Mouse (Mus musculus): ENCODE measurements around the gene Plcl2.
"Not testable (repeated sequence)": the region's sequence is repeated elsewhere in the genome, so short reads cannot be mapped to it uniquely, and the experiment has no call there.

The Plcl2 gene

GRCm38 (mm10) chr17:50671416-50671815, 162.2 kb downstream of the Plcl2 start:
- DNase-seq (ENCODE audit: low read depth, low spot score): no peak

- no peak for DNase-seq (ENCODE audit: low read depth, low spot score)
These were observed 165.4 kb downstream of the Plcl2 start for GRCm38 (mm10) chr17:50674580-50674979.

GRCm38 (mm10) chr17:50675231-50675630, 166.0 kb downstream of the Plcl2 start:
- no peak for DNase-seq (ENCODE audit: low read depth, low spot score)

- DNase-seq (ENCODE audit: low read depth, low spot score): no peak
These were observed 168.1 kb downstream of the Plcl2 start for GRCm38 (mm10) chr17:50677334-50677733.

GRCm38 (mm10) chr17:50677978-50678712, 168.9 kb downstream of the Plcl2 start:
- DNase-seq (ENCODE audit: low read depth, low spot score): peak; percentile 18

- no peak for DNase-seq (ENCODE audit: low read depth, low spot score)
These were observed 169.5 kb downstream of the Plcl2 start for GRCm38 (mm10) chr17:50678748-50679147.

- no peak for DNase-seq (ENCODE audit: low read depth, low spot score)
These were observed 170.7 kb downstream of the Plcl2 start for GRCm38 (mm10) chr17:50679613-50680534.

GRCm38 (mm10) chr17:50682696-50683095, 173.5 kb downstream of the Plcl2 start:
- no peak for DNase-seq (ENCODE audit: low read depth, low spot score)

GRCm38 (mm10) chr17:50684960-50685645, 175.9 kb downstream of the Plcl2 start:
- DNase-seq (ENCODE audit: low read depth, low spot score): no peak

GRCm38 (mm10) chr17:50687670-50688069, 178.5 kb downstream of the Plcl2 start:
- no peak for DNase-seq (ENCODE audit: low read depth, low spot score)

- DNase-seq (ENCODE audit: low read depth, low spot score): no peak
These were observed 178.9 kb downstream of the Plcl2 start for GRCm38 (mm10) chr17:50688135-50688534.

- not testable (repeated sequence) for DNase-seq (ENCODE audit: low read depth, low spot score)
These were observed 189.2 kb downstream of the Plcl2 start for GRCm38 (mm10) chr17:50698410-50698809.

GRCm38 (mm10) chr17:50710497-50711222, 201.5 kb downstream of the Plcl2 start:
- peak; percentile 11 for DNase-seq (ENCODE audit: low read depth, low spot score)

GRCm38 (mm10) chr17:50717586-50717985, 208.4 kb downstream of the Plcl2 start:
- no peak for DNase-seq (ENCODE audit: low read depth, low spot score)

- DNase-seq (ENCODE audit: low read depth, low spot score): no peak
These were observed 215.2 kb downstream of the Plcl2 start for GRCm38 (mm10) chr17:50724376-50724775.

- no peak for DNase-seq (ENCODE audit: low read depth, low spot score)
These were observed 217.1 kb downstream of the Plcl2 start for GRCm38 (mm10) chr17:50726265-50726664.

- no peak for DNase-seq (ENCODE audit: low read depth, low spot score)
These were observed 219.8 kb downstream of the Plcl2 start for GRCm38 (mm10) chr17:50729031-50729430.

- DNase-seq (ENCODE audit: low read depth, low spot score): no peak
These were observed 220.4 kb downstream of the Plcl2 start for GRCm38 (mm10) chr17:50729577-50729976.

- DNase-seq (ENCODE audit: low read depth, low spot score): no peak
These were observed 221.7 kb downstream of the Plcl2 start for GRCm38 (mm10) chr17:50730896-50731295.

- no peak for DNase-seq (ENCODE audit: low read depth, low spot score)
These were observed 222.7 kb downstream of the Plcl2 start for GRCm38 (mm10) chr17:50731876-50732275.

GRCm38 (mm10) chr17:50733390-50733789, 224.2 kb downstream of the Plcl2 start:
- DNase-seq (ENCODE audit: low read depth, low spot score): no peak
